Mouse (Mus musculus) neutrophil, adult 59 days (primary cell): ENCODE measurements around the gene Ehmt2. TPM values are rescaled to one million over a fixed set of nuclear protein-coding genes. Genes with fewer than 3 reads are reported as not detected.

Source experiments
- total RNA-seq, 2 experiments: library from RNA; stranded (reverse); gene quantifications; 1 replicate in 1 of 2; 2 replicates in 1 of 2; pipeline ENCODE4 v1.2.4; 2023

The Ehmt2 gene
- 10 to 100 TPM; 58.0 to 71.6 TPM for total RNA-seq

DNA sequence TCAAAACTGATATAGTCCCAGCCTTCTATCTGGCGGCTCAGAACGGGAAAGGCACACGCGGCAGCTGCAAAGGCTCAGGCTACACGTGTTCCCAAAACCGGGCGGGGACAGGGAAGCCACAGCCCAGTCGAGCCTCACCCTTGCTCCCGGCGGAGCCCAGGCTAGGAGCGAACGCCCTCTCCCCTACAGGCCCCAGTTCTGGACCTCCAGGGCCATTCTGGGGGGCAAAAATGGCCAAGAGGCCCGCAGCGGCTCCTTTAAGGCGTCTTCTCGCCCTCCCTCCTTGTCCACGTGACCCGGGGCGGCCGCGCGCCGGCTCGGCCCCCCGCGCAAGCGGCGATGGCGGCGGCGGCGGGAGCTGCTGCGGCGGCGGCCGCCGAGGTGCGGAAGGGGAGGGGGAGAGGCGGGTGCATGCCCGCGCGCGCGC lies at the start of gene Ehmt2, which contains the start of gene C2:
TSS of gene Ehmt2 (plus strand) at position 310 of the 427 bp plus-strand sequence.
TSS of gene C2 (minus strand) at position 106 of the 427 bp plus-strand sequence.

DNA sequence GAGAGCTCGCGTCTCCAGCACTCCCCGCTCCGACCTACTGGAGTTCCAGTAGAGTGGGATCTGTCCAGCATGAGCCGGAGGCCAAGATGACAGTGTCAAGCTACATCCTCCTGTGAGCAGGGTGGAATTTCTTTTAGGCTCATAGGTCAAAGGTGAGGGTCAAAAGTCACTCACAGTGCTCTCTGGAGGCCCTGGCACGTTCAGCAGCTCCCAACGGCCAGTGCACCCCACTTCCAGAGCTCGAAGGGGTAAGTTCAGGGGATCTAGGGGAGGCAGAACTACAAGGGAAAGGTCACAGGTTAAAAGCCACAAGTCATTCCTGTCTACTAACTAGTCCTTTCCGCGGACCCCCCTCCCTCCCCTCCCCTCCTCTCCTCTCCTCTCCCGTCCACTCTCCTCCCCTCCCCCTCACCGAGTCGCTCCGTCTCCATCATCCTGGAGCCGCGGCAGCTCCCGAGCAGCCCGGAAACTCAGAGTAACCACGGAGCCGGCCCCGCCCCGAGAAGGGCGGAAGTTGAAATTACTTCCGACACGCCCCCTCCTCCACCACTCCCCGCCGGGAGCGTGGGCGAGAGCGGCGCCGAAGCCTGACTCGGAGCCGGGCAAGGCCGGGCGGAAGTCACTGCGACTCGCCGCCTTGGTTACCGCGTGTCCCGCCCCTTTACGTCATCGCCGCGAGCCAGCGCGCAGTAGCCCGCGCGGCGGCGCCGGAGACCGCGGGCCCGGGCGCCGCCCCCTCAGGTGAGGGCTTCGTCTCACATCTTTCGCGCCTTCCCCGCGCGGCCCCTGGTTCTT lies 48.4 kb upstream of the Ehmt2 start, which contains the start of the genes Skiv2l and Nelfe:
TSS of gene Skiv2l (minus strand) at position 489 of the 795 bp plus-strand sequence.
TSS of gene Nelfe (plus strand) at position 670 of the 795 bp plus-strand sequence.

DNA sequence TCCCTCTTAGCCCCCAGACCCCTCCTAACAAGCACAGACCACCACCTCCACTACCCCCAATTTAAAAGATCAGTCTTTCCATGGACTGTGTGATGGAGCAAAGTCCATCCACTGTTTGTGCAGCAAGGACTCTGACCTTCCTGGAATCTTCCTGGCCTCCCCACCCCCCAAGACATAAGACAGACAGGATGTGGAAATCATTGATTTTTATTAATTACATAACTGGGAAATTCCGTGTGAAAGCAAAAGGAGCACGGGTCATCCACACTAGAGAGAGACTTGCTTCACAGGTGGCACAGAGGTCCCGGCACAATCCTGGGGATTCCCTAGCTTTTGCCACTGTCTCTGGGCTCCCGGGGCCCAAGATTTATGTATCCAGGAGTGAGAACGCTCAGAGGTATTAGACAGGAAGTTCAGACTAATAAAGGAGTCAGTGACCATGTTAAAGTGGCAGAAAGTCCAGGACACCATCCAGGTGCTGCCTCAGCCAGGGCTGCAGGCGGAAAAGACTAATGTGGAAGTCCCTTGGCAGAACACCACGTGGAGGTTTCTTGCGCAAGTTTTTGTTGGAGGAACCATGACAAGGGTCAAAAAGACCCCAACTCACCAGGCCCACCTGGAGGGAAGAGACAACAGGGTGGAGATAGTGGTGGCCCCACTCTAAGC lies 35.7 kb upstream of the Ehmt2 start, which contains the start of gene Cfb:
TSS of gene Cfb (minus strand) at position 103 of the 666 bp plus-strand sequence.

DNA sequence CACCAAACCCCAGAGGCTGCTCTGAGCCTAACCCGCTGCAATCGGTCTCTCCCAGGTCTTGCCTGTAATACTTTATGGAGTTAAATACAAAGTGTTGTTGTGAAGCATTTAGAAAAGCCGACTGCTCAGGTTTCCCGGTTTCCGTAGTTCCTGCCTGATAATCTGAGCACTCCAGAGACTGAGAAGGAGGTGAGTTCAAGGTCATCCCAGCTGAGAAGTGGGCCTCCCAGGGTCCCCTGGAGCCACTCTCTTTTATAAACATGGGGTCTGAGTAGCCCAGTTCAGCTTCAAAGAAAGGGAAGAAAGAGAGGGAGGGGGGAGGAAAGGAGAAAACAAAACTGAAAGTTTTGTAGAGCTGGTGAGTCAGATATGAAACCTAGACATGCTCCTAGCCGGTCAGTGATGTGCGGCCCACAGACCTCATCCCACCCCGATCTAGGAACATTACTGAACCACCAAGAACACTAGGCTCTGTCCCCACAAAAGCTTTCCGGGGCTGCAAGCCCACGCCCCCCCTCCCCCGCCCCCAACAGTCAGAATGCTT lies 18.9 kb upstream of the Ehmt2 start, which contains the start of gene Zbtb12:
TSS of gene Zbtb12 (plus strand) at position 148 of the 544 bp plus-strand sequence.

DNA sequence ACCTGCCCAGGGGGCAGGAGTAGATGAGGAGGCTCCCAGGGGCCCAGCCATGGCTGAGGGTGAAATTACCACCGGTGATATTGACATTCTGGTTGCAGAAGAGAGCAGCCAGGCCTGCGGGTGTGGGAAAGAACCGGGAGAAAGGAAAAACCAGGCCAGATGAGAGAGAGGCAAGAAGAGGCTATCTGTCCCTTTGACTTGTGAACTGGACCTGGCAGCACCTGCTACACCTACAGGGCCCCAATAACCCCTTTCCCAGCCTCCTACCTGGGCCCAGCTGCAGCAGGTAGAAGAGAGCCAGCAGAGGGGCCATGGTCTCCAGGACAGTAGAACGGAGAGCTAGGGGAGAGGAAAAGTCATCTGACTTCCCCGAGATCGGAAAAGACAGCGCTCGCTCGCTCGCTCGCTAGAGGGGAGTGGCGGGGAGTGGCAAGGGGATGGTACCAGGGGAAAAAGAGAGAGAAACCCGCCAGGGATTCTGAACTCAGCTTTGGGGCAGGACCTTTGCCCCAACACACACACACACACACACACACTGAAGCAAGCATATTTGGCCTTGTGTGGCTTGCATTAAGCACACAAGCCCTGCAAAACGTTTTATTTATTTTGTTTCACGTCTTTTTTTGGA lies 16.5 kb upstream of the Ehmt2 start, which contains the start of gene Gm20547:
TSS of gene Gm20547 (minus strand) at position 360 of the 628 bp plus-strand sequence.

DNA sequence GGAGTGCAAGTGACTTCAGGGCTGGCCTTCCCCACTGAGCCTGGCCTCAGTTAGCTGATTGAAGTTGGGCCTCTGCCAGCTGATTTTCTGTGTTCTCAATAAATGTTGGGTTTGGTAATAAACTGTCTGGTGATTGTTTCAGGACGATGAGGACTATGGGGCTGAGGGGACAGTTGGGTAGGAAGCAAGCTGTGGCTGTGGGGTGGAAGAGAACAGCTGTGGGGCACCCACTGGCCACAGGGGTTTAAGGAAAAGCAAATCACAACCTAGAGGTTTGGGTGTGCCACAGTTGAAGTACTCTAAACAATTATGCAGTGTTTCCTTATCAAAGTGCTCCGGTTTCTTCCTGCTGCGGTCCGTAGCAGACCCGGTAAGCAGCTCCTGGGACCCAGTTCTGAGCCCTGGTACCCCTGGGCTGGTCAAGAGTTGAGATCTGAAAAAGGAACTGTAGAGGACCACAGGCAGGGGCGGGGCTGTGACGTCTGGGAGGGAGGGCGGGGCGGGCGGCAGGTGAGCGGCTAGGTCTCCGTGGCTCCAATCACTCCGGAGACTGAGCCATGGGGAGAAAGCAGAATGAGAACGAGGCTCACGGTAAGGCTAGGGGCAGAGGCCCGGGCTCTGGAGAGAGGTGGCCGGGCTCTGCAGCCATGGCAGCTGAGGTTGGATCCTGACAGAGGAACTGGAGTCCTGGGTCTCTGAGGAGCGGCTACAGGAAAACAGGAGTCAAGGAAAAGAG lies 15.8 kb downstream of the Ehmt2 start, which contains the start of gene Slc44a4:
TSS of gene Slc44a4 (plus strand) at position 537 of the 736 bp plus-strand sequence.

DNA sequence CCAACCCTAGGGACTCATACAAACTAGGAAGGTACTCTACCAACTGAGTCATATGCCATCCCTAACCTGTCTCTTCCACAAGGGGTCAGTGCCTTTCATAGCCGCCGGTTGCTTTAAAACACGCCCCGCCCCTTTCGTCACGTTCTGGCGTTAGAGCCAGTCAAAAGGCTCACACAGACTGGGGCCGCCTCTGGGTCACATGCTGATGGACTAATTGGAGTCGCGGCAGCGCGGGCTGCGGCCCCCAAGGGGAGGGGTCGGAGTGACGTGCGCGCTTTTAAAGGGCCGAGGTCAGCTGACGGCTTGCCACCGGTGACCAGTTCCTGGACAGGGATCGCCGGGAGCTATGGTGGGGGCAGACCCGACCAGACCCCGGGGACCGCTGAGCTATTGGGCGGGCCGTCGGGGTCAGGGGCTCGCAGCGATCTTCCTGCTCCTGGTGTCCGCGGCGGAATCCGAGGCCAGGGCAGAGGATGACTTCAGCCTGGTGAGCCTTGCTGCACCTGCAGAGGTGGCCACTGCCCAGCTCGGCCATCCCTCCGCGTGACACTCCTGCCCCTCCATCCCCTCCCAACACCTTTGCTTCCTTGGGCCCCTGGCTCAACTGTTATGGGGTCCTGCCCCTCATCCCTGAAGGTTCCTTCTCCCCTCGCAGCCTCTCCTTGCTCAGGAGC lies 32.9 kb downstream of the Ehmt2 start, which contains the start of gene Neu1:
TSS of gene Neu1 (plus strand) at position 193 of the 674 bp plus-strand sequence.

DNA sequence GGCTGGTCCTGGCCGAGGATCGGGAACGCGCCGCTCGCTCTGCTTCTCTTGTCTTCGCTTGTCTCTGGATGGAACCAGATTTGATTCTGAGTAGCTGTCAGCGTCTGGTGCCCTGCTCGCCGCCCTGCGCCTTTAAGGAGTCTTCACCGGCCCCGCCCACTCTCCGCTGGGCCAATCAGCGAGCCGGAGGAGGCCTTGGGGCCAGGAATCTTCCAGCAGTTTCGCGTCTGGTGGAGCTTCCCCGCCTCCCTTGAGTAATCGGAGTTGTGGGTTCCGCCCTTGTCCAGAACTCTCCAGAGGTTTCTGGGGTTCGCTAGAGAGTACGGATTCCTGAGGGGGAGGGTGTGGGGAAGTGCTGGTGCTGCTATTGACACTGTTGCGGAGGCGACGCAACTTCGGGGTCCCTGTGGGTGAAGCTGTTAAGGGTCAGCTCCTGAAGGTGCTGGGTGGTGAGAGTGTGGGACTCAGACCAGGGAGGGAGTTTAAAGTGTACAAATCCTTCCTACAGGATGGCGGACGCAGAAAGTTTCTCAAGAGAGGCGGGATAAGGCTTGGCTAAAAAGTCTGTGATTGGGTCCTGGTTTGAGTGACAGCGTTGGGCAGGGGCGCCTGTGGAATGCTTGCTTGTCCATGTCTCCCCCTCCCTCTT lies 61.0 kb downstream of the Ehmt2 start, which contains the start of gene Hspa1b:
TSS of gene Hspa1b (minus strand) at position 109 of the 649 bp plus-strand sequence.

Other genes starting within 250 kb of the Ehmt2 start
- under 1 TPM in 1 of 2 experiments, not detected in 1; 0.07 TPM for gene Tnxb, start 227.9 kb upstream of the Ehmt2 start, total RNA-seq
- 1 to 10 TPM in 1 of 2 experiments, under 1 TPM in 1; 0.38 to 1.2 TPM for gene C4b, start 154.6 kb upstream of the Ehmt2 start, total RNA-seq
- gene Cyp21a1, start 93.9 kb upstream of the Ehmt2 start, total RNA-seq: not detected
- gene Stk19, start 61.5 kb upstream of the Ehmt2 start, total RNA-seq: 10 to 100 TPM; 39.4 to 40.7 TPM
- 10 to 100 TPM; 46.2 to 53.2 TPM for gene Dxo, start 61.5 kb upstream of the Ehmt2 start, total RNA-seq
- gene Skiv2l, start 48.3 kb upstream of the Ehmt2 start, total RNA-seq: 10 to 100 TPM; 83.2 to 91.6 TPM
- gene Nelfe, start 48.1 kb upstream of the Ehmt2 start, total RNA-seq: 10 to 100 TPM; 24.1 to 27.8 TPM
- under 1 TPM; 0.64 to 0.73 TPM for gene Cfb, start 36.0 kb upstream of the Ehmt2 start, total RNA-seq
- gene Zbtb12, start 19.0 kb upstream of the Ehmt2 start, total RNA-seq: 1 to 10 TPM; 2.7 to 2.8 TPM
- not detected for gene Gm20547, start 16.4 kb upstream of the Ehmt2 start, total RNA-seq
- 1 to 10 TPM in 1 of 2 experiments, under 1 TPM in 1; 0.22 to 1.6 TPM for gene C2, start 204 bp upstream of the Ehmt2 start, total RNA-seq
- under 1 TPM in 1 of 2 experiments, not detected in 1; 0.24 TPM for gene Slc44a4, start 16.0 kb downstream of the Ehmt2 start, total RNA-seq
- 10 to 100 TPM; 71.5 to 75.3 TPM for gene Neu1, start 32.8 kb downstream of the Ehmt2 start, total RNA-seq
- gene Hspa1b, start 60.8 kb downstream of the Ehmt2 start, total RNA-seq: 10 to 100 TPM in 1 of 2 experiments, 1 to 10 TPM in 1; 6.4 to 28.6 TPM
- not detected for gene Gm20481, start 71.4 kb downstream of the Ehmt2 start, total RNA-seq
- 10 to 100 TPM; 14.6 to 41.1 TPM for gene Hspa1a, start 73.7 kb downstream of the Ehmt2 start, total RNA-seq
- not detected for gene Hspa1l, start 74.2 kb downstream of the Ehmt2 start, total RNA-seq
- gene Lsm2, start 83.4 kb downstream of the Ehmt2 start, total RNA-seq: 10 to 100 TPM; 29.9 to 39.2 TPM
- gene Vars, start 102.5 kb downstream of the Ehmt2 start, total RNA-seq: 10 to 100 TPM; 61.3 to 70.3 TPM
- gene Vwa7, start 118.1 kb downstream of the Ehmt2 start, total RNA-seq: not detected
- under 1 TPM; 0.82 to 0.84 TPM for gene Sapcd1, start 129.5 kb downstream of the Ehmt2 start, total RNA-seq
- gene Msh5, start 148.3 kb downstream of the Ehmt2 start, total RNA-seq: 1 to 10 TPM; 6.7 to 8.8 TPM
- gene Clic1, start 151.5 kb downstream of the Ehmt2 start, total RNA-seq: 100 to 1,000 TPM; 271 to 302 TPM
- 1 to 10 TPM; 3.4 to 4.6 TPM for gene Ddah2, start 160.6 kb downstream of the Ehmt2 start, total RNA-seq
- not detected for gene Ly6g6c, start 166.9 kb downstream of the Ehmt2 start, total RNA-seq
- gene Mpig6b, start 167.7 kb downstream of the Ehmt2 start, total RNA-seq: under 1 TPM; 0.64 to 0.93 TPM
- gene Ly6g6e, start 178.4 kb downstream of the Ehmt2 start, total RNA-seq: not detected
- gene Ly6g6d, start 179.6 kb downstream of the Ehmt2 start, total RNA-seq: not detected
- gene Ly6g6f, start 187.1 kb downstream of the Ehmt2 start, total RNA-seq: under 1 TPM; 0.31 to 0.55 TPM
- 10 to 100 TPM; 48.8 to 54.6 TPM for gene Abhd16a, start 190.8 kb downstream of the Ehmt2 start, total RNA-seq
- not detected for gene Ly6g5c, start 209.8 kb downstream of the Ehmt2 start, total RNA-seq
- 10 to 100 TPM; 15.2 to 16.0 TPM for gene Ly6g5b, start 217.0 kb downstream of the Ehmt2 start, total RNA-seq
- gene Gpank1, start 223.0 kb downstream of the Ehmt2 start, total RNA-seq: 10 to 100 TPM; 25.6 to 26.4 TPM
- 100 to 1,000 TPM; 171 to 190 TPM for gene Csnk2b, start 223.6 kb downstream of the Ehmt2 start, total RNA-seq
- 10 to 100 TPM; 17.0 to 23.1 TPM for gene D17H6S53E, start 227.9 kb downstream of the Ehmt2 start, total RNA-seq
- not detected for gene Apom, start 233.6 kb downstream of the Ehmt2 start, total RNA-seq
- 100 to 1,000 TPM; 245 to 298 TPM for gene Bag6, start 236.7 kb downstream of the Ehmt2 start, total RNA-seq